Mouse (Mus musculus) midbrain, embryonic 15.5 days (tissue): ENCODE measurements around the gene Cdk10. TPM values are rescaled to one million over a fixed set of nuclear protein-coding genes. Genes with fewer than 3 reads are reported as not detected.
"Not testable (repeated sequence)": the region's sequence is repeated elsewhere in the genome, so short reads cannot be mapped to it uniquely, and the experiment has no call there.

Experiments
- ATAC-seq: fragments of 200-750 bp; cut with Nextera tagmentation; replicated peaks from 2 replicates; pipeline ENCODE4 v1.8.0; 2017; ENCODE audit warnings: moderate TSS enrichment
- H3K27ac ChIP-seq: fragments of 300-500 bp; sonication (generic); 2 replicates; pipeline ENCODE4 v1.5.1; 2015; ENCODE audit warnings: mild to moderate bottlenecking, inconsistent platforms
- H3K27me3 ChIP-seq: fragments of 300-500 bp; sonication (generic); replicated peaks from 2 replicates; pipeline ENCODE4 v1.6.1; 2015; ENCODE audit warnings: inconsistent platforms
- H3K36me3 ChIP-seq: fragments of 300-500 bp; sonication (generic); replicated peaks from 2 replicates; pipeline ENCODE4 v1.6.1; 2015; ENCODE audit warnings: inconsistent platforms
- H3K4me1 ChIP-seq: fragments of 300-500 bp; sonication (generic); 2 replicates; pipeline ENCODE4 v1.6.1; 2015; ENCODE audit warnings: inconsistent platforms
- H3K4me2 ChIP-seq: fragments of 300-500 bp; sonication (generic); 2 replicates; pipeline ENCODE4 v1.6.1; 2015; ENCODE audit warnings: inconsistent platforms, mild to moderate bottlenecking, moderate library complexity
- H3K4me3 ChIP-seq: fragments of 300-500 bp; sonication (generic); 2 replicates; pipeline ENCODE4 v1.5.1; 2015; ENCODE audit warnings: mild to moderate bottlenecking, inconsistent platforms
- H3K9ac ChIP-seq: fragments of 300-500 bp; sonication (generic); 2 replicates; pipeline ENCODE4 v1.6.1; 2015; ENCODE audit warnings: mild to moderate bottlenecking, inconsistent platforms
- H3K9me3 ChIP-seq: fragments of 300-500 bp; sonication (generic); 2 replicates; pipeline ENCODE4 v1.6.1; 2016; ENCODE audit warnings: inconsistent platforms
- WGBS: fragments of 180-500 bp; shearing (Covaris S2); methylation state at CpG from one replicate; pipeline ENCODE4 v1.1.7; 2015; ENCODE audit warnings: mixed read lengths; 5-methylcytosine and 5-hydroxymethylcytosine counted together
- polyA plus RNA-seq: library from polyadenylated mRNA; unstranded; fragments of >200 nt; fragmentation: Nextera tagmentation; extraction: Ambion mirVana; gene quantifications from 2 replicates; pipeline ENCODE4 v1.2.1, GENCODE M21; 2015

Gene Cdk10
- polyA plus RNA-seq, 1 experiment from 2014 or later: 55.0 TPM

DNA sequence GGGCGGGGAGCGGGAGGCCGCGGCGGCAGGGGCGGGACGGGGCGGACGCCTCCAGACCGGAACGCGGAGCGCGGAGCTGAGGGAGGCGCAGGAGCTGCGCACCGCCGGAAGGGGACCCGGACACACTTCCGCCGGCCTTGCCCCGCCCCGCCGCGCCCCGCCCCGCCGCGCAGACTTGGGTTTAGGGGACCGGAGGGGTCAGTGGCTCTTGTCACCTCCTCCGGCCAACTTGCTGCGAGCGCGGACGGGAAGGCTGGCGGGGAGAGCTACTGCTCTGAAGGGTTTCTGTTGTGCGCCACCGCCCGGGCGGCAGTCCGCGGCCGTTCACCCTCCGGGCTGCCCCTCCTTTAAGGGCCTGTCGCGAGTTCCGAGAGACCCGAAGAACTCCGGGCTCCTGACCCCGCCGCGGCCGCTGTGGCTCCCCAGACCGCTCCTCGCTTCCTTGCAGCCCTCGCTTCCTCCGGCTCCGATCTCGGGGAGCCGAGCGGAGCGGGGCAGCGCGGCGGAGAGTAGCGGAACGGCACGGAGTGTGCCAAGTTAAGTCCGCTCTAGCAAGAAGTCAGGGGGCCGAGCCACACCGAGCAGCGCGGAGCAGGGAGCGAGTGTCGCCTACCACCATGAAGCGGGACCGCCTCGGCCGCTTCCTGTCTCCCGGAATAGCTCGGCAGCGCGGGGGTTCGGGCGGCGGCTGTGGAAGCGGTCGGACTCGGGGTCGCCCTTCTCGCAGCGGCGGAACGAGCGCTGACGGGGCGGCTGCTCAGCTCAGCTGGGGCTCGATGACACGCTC is 29.6 kb downstream of the Cdk10 start, which contains the start of the genes Zfp276 and Vps9d1:
Zfp276 (plus strand) TSS at position 97 of the 787 bp plus-strand sequence.
Vps9d1 (minus strand) TSS at position 250 of the 787 bp plus-strand sequence.
- H3K4me2 ChIP-seq: peak within 1 kb of the TSS; percentile 95
- H3K27ac ChIP-seq: peak within 1 kb of the TSS; percentile 92
- H3K36me3 ChIP-seq: peaks cover 42% of the 10 kb centered on the region
- peak within 1 kb of the TSS; percentile 93 for H3K4me3 ChIP-seq
- peaks cover 34% of the 10 kb centered on the region for H3K4me1 ChIP-seq
- H3K9me3 ChIP-seq: no peaks in the 10 kb centered on the region
- H3K27me3 ChIP-seq: no peaks in the 10 kb centered on the region
- peak; percentile 96 for ATAC-seq
- peak within 1 kb of the TSS; percentile 99 for H3K9ac ChIP-seq
- under 1% methylated on average over 74 of the region's 99 CpGs for WGBS

DNA sequence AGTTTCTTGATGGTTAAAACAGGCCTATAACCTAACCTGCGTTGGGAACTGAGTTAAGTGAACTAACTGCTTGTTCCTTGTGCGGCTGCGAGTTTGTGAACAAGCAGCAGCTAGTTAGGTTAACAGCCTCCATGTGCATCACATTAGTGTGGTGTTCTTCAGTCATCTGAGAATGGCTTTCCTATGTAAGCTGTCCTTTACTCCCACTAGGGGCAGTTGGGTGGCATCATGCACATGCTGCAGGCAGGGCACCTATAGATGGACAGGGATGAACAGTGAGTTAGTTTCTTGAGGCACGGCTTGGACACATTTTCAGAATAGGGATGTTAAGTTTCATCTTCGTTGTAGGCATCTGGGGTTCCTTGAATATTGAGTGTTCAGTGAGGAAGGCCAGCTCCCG is 30.5 kb downstream of the Cdk10 start:
- peaks cover 34% of the 10 kb centered on the region for H3K4me1 ChIP-seq
- H3K27me3 ChIP-seq: no peaks in the 10 kb centered on the region
- H3K36me3 ChIP-seq: peaks cover 43% of the 10 kb centered on the region
- peak overlapping the region; percentile 93 for H3K4me3 ChIP-seq
- no peaks in the 10 kb centered on the region for H3K9me3 ChIP-seq
- peak overlapping the region; percentile 95 for H3K4me2 ChIP-seq
- peak overlapping the region; percentile 99; the same call in 1 of the 2 replicates for H3K9ac ChIP-seq
- no peak for ATAC-seq
- 68% methylated on average over 6 of the region's 6 CpGs for WGBS
- no peak overlapping the region for H3K27ac ChIP-seq

DNA sequence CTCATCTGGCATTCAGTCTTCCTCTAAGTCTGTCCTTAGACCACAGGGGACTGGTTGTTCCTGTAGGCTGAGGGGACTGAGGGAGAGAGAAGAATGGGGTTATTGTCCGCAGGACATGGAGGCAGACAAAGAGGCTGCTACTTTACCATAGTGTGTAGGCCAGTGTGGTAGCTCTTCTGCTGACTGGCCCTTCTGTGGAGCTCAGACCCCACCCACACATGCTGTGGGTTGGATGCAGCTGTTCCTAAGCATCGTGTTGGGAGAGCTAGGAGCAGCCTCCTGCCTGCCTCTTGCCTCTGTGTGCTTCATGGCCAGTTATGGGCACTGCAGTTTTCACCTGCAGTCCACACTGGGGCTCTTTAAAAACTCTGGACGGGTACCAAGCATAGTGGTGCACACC is 32.5 kb downstream of the Cdk10 start:
- no peak overlapping the region for H3K4me2 ChIP-seq
- H3K36me3 ChIP-seq: peaks cover 39% of the 10 kb centered on the region
- no peak overlapping the region for H3K9ac ChIP-seq
- H3K9me3 ChIP-seq: no peaks in the 10 kb centered on the region
- H3K27me3 ChIP-seq: no peaks in the 10 kb centered on the region
- peaks cover 31% of the 10 kb centered on the region for H3K4me1 ChIP-seq
- no peak overlapping the region for H3K27ac ChIP-seq
- 79% methylated on average over 3 of the region's 3 CpGs for WGBS
- ATAC-seq: no peak
- H3K4me3 ChIP-seq: no peak overlapping the region

DNA sequence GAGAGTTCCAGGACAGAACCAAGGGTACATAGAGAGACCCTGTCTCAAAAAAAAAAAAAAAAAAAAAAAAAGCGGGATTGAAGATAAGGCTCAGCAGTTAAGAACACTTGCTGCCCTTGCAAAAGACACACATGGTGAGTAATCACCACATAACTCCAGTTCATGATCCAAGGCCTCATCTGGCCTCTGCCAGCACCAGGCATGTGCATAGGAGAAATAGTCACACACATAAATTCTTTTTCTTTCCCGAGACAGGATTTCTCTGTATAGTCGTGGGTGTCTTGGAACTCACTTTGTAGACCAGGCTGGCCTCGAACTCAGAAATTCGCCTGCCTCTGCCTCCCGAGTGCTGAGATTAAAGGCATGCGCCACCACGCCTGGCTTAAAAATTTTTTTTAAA is 33.0 kb downstream of the Cdk10 start:
- peaks cover 39% of the 10 kb centered on the region for H3K36me3 ChIP-seq
- H3K9me3 ChIP-seq, H3K4me3 ChIP-seq, H3K4me2 ChIP-seq, H3K9ac ChIP-seq, H3K27ac ChIP-seq, ATAC-seq, H3K27me3 ChIP-seq: not testable (repeated sequence)
- H3K4me1 ChIP-seq: peaks cover 26% of the 10 kb centered on the region
- WGBS: 95% methylated on average over 8 of the region's 8 CpGs

DNA sequence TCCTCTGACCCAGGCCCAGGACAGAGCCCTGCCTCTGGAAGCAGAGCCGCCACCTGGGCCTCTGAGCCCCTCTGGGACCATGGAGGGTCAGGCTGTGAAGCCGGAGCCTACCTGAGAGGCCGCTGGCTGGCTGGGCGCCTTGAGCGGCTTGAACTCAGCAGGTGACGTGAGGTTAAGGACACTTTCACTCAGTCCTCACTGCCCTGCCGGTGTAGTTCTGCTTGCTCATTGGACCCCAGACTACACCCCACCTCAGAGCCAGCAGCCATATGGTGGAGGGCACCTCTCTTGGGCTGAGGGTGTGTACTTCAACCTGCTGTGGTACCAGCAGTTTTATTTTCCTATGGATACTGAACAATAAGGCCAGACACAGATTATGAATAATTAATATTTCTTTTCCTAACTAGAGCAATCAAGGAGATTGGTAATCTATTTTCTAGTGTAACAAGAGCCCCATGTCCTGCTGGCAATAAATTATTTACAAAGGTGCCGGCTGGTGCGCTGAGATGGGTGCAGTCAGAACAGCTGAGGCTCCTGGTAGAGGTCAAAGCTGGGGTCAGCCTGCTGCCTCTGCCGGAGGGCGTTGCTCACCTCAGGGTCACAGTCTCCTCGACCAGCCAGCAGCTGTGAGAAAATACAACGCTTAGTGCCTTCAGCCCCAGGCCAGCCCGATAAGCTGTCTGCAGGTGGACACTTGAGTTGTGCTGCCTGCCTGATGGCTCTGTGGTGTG is 43.4 kb downstream of the Cdk10 start:
- Histone ChIP-seq H3K27ac (no peak overlapping the region), H3K9me3 (no peaks in the 10 kb centered on the region), H3K4me3 (no peak overlapping the region), H3K27me3 (no peaks in the 10 kb centered on the region), H3K4me2 (no peak overlapping the region), H3K4me1 (no peaks in the 10 kb centered on the region), H3K9ac (no peak overlapping the region), H3K36me3 (peaks cover 61% of the 10 kb centered on the region)
- 81% methylated on average over 14 of the region's 14 CpGs for WGBS
- ATAC-seq: no peak

DNA sequence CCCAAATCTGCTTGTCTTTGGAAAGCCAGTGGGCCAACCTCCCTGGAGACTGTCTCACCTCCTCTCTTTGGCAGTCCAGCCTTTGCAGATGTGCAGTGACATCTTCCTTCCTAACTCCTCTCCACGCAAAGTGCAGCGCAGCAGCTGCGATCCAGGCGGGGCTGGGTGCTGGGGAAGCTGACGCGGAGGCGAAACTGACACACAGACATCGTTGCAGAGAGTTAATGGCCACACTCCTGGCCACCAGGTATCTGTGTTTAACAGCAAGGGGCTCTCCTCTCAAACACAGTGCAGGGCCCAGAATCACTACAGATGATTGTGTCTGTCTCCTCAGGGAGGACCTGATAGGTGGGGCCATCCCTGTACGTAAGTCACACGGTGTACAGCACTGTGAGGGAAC is 46.5 kb downstream of the Cdk10 start:
- H3K4me3 ChIP-seq: no peak overlapping the region
- H3K9me3 ChIP-seq: no peaks in the 10 kb centered on the region
- no peak overlapping the region for H3K27ac ChIP-seq
- H3K9ac ChIP-seq: no peak overlapping the region
- no peak for ATAC-seq
- no peaks in the 10 kb centered on the region for H3K27me3 ChIP-seq
- peaks cover 40% of the 10 kb centered on the region for H3K36me3 ChIP-seq
- no peak overlapping the region for H3K4me2 ChIP-seq
- H3K4me1 ChIP-seq: no peaks in the 10 kb centered on the region
- 93% methylated on average over 10 of the region's 10 CpGs for WGBS

DNA sequence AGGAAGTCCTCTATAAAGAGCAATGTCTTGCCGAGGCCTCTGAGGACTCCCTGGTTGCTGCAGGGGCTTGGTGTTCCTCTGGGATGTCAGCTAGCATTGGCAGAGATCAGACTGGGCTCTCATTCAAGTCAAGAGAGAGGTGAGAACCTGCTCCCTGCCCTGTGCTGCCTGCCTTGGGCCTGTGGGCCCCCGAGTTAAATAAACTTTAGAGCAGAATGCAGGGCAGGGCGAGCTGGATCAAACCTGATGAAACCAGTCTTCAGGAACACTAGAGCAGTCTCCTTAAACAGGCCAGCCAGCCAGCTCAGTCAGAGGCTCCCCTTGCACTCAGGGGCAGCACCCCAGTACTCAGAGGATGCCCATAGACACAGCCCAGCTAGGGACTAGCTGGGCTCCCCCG is 47.3 kb downstream of the Cdk10 start:
- no peak for ATAC-seq
- peaks cover 33% of the 10 kb centered on the region for H3K36me3 ChIP-seq
- no peak overlapping the region for H3K27ac ChIP-seq
- no peaks in the 10 kb centered on the region for H3K9me3 ChIP-seq
- H3K9ac ChIP-seq: no peak overlapping the region
- no peak overlapping the region for H3K4me3 ChIP-seq
- H3K27me3 ChIP-seq: no peaks in the 10 kb centered on the region
- H3K4me1 ChIP-seq: no peaks in the 10 kb centered on the region
- no peak overlapping the region for H3K4me2 ChIP-seq
- WGBS: 77% methylated on average over 4 of the region's 4 CpGs

DNA sequence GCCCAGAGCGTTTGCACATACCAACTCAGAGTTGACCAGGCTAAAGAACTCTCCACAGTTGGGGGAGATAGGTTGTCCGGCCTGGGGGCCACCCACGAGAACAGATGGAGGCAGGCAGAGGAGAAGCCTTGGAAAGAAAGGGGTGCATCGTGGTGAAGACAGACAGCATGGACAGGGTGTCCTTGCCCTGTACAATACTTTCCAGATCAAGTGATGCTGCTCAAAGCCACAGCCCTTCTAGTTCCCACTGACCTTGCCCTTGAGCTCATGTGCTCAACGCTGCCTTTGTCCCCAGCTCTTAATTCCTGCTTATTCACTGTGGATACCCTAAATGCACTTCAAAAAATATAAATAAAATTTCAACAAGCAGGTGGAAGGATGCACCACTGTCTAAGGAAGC is 49.8 kb downstream of the Cdk10 start:
- H3K27me3 ChIP-seq: no peaks in the 10 kb centered on the region
- H3K4me1 ChIP-seq: no peaks in the 10 kb centered on the region
- H3K27ac ChIP-seq: no peak overlapping the region
- H3K9ac ChIP-seq: no peak overlapping the region
- 0 out of 2 replicates have a peak, but pooled peaks cover 8% of the 10 kb centered on the region for H3K36me3 ChIP-seq
- H3K4me3 ChIP-seq: no peak overlapping the region
- ATAC-seq: no peak
- no peak overlapping the region for H3K4me2 ChIP-seq
- 80% methylated on average over 5 of the region's 5 CpGs for WGBS
- H3K9me3 ChIP-seq: no peaks in the 10 kb centered on the region

DNA sequence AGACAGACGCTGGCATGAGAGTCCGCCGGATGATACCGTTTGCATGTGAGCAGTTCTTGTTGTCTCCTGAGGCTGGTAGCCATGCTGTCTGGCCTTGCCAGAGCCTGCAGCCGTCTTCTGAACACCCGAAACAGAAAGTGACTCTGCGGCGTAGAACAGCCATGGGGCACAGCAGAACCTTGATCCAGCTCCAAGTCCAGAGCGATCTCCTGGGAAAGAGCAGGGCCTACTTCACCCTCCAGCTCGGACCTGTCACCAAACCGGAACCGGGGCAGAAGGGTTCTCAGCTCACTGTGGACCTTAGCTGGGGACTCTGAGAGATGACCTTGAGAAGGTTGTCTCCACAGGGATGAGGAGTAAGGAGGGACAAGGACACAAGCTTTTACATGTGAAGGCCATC is 50.5 kb downstream of the Cdk10 start:
- Histone ChIP-seq H3K36me3 (0 out of 2 replicates have a peak, but pooled peaks cover 2% of the 10 kb centered on the region), H3K4me2 (no peak overlapping the region), H3K4me1 (no peaks in the 10 kb centered on the region), H3K9ac (no peak overlapping the region), H3K9me3 (no peaks in the 10 kb centered on the region), H3K27me3 (no peaks in the 10 kb centered on the region), H3K4me3 (no peak overlapping the region), H3K27ac (no peak overlapping the region)
- 93% methylated on average over 12 of the region's 12 CpGs for WGBS
- no peak for ATAC-seq

DNA sequence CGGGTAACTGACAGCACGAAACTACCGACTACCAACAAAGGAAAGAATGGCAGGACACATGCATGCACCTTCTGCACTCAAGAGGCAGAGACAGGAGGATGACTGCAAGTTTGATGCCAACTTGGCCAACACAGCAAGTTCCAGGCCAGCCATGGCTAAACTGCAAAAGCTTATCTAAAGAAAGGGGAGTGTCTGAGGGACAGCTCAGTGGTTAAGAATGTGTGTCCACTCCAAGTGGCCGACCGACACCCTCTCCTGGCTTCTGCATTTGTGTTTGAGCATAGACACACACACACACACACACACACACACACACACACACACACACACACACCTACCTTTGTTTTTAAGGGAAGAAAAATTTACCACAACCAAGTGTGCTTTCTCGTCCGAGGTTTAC is 53.8 kb downstream of the Cdk10 start:
- Histone ChIP-seq H3K36me3 (no peaks in the 10 kb centered on the region), H3K9ac (no peak overlapping the region), H3K4me3 (no peak overlapping the region), H3K4me2 (no peak overlapping the region), H3K9me3 (no peaks in the 10 kb centered on the region), H3K27ac (no peak overlapping the region), H3K4me1 (no peaks in the 10 kb centered on the region), H3K27me3 (no peaks in the 10 kb centered on the region)
- WGBS: 85% methylated on average over 7 of the region's 7 CpGs
- no peak for ATAC-seq

DNA sequence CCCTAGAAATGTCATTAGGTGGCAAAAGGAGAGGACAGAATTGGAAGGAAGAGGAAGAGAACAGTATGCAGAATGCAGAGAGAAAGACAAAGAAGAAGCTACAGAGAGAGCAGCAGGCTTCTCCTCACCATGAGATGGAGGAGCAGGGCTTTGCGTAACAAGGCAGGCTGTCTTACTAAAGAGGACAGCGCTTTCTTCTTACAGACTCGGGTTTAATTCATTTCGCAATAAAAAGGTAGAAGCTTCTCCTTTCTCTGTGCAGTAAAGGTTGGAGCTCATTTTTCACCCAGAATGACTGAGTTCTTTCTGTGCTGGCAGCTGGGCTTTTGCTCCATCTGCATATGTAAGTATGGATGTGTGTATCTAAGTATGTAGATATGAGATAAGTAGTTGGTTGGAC is 55.2 kb downstream of the Cdk10 start:
- no peak overlapping the region for H3K4me2 ChIP-seq
- no peak overlapping the region for H3K27ac ChIP-seq
- H3K9me3 ChIP-seq: no peaks in the 10 kb centered on the region
- no peaks in the 10 kb centered on the region for H3K27me3 ChIP-seq
- no peak overlapping the region for H3K9ac ChIP-seq
- 92% methylated on average over 4 of the region's 4 CpGs for WGBS
- H3K36me3 ChIP-seq: no peaks in the 10 kb centered on the region
- no peaks in the 10 kb centered on the region for H3K4me1 ChIP-seq
- H3K4me3 ChIP-seq: no peak overlapping the region
- no peak for ATAC-seq

DNA sequence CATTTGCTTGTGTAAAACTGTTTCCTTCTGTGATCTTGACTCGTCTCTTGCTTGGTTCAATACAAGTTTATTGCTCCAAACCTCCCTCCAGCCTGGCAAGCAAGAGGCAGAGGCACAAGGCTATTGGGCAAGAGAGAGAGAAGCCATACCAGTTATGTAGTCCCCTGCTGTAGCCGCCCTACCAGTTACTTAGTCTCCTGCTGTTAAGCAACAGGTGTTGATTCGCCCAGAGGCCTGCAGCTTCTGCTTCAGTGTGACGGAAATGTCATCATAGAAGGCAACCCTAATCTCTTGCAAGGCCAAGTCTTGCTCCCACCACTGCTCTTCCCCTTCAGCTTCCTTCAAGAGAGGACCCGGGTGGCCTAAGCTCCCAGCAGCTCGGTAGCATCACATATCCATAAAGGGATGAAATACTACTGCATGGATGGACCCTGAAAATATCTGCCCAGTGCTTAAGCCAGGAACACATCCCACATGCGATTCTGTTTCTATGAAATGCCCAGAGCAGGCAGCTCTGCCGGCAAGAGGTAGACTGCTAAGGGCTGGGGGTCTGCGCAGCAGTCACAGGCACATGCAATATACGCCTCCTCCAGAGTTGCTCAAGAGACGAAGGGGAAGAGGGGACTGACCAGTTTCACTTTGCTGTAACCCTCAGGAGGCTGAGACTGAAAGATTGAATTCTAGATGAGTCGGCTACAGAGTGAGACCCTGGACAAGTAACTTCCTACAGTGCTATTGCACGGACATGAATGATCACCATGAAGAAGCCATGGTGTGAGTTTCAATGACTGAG is 55.9 kb downstream of the Cdk10 start:
- ATAC-seq: no peak
- H3K36me3 ChIP-seq: no peaks in the 10 kb centered on the region
- H3K4me3 ChIP-seq: no peak overlapping the region
- H3K4me1 ChIP-seq: no peaks in the 10 kb centered on the region
- H3K27me3 ChIP-seq: no peaks in the 10 kb centered on the region
- no peak overlapping the region for H3K27ac ChIP-seq
- H3K9ac ChIP-seq: no peak overlapping the region
- WGBS: 89% methylated on average over 13 of the region's 13 CpGs
- H3K4me2 ChIP-seq: no peak overlapping the region
- no peaks in the 10 kb centered on the region for H3K9me3 ChIP-seq
